Mouse (Mus musculus): ENCODE results near the gene 4930519G04Rik. TPM values are rescaled to one million over a fixed set of nuclear protein-coding genes. Genes with fewer than 3 reads are reported as not detected.
"Not testable (repeated sequence)": the region's sequence is repeated elsewhere in the genome, so short reads cannot be mapped to it uniquely, and the experiment has no call there.

4930519G04Rik gene
- polyA plus RNA-seq (2014; fragmentation: Nextera tagmentation; extraction: Ambion mirVana): not detected in 2 replicates

DNA sequence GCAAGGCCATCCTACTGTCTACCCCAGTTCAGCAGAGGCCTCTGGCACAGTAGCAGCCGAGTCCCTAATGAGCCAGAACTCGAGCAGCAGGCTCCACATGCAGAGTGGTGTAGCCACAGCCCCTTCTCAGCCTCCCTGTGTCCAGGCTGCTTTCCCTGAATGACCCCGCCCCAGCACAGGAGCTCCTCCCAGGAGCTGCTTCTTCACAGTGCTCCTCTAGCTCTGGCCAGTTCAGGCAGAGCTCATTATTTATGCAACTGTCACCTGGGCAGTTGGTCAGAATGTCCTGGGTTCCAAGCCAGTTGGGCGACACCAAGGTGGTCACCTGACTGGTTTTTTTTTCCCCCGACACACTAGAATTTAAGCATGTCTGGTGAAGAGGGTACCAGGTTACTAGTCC, at the start of gene 4930519G04Rik:
4930519G04Rik (plus strand) TSS at position 301 of the 400 bp plus-strand sequence.
- not testable (repeated sequence) for H3K27me3 ChIP-seq (ENCODE audit: control insufficient read depth, insufficient read depth, low read length); H3K27ac ChIP-seq; H3K9ac ChIP-seq; ATAC-seq (ENCODE audit: low FRiP score); H3K4me1 ChIP-seq (replicated peaks; ENCODE audit: control insufficient read depth, insufficient read depth, low read length); DNase-seq (ENCODE audit: low spot score); H3K36me3 ChIP-seq (replicated peaks; ENCODE audit: control insufficient read depth, insufficient read depth); H3K4me2 ChIP-seq (replicated peaks); H3K4me3 ChIP-seq (replicated peaks; ENCODE audit: low read length); H3K9me3 ChIP-seq (ENCODE audit: control insufficient read depth, low read length)
- 85% methylated on average over 3 of the region's 5 CpGs for WGBS

DNA sequence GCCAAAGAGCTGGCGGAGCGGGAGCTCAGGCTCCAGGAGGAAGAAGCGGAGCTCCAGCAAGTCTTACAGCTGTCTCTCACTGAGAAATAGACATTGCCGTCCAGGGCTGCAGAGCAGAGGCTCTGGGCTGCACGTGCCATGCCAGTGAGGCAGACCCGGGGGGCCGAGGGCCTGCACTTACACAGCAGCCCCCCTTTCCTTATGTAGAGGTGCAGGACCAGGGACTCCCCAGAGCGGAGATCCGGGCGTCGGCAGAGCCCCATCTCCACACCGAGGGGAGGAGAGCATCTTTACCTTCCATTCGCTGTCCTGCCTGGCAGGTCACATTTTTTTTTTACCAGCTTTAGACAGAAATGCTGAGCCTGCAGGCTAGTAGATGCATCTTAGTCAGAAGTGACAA, 49.1 kb upstream of the 4930519G04Rik start:
- Histone ChIP-seq H3K36me3 (replicated peaks; ENCODE audit: control insufficient read depth, insufficient read depth) (peaks cover 99% of the 10 kb centered on the region), H3K4me2 (replicated peaks) (no peak overlapping the region), H3K4me3 (replicated peaks; ENCODE audit: low read length) (no peak overlapping the region), H3K27me3 (ENCODE audit: control insufficient read depth, insufficient read depth, low read length) (no peaks in the 10 kb centered on the region), H3K27ac (no peak overlapping the region), H3K9ac (no peak overlapping the region), H3K4me1 (replicated peaks; ENCODE audit: control insufficient read depth, insufficient read depth, low read length) (no peaks in the 10 kb centered on the region; the same call in 1 of the 2 replicates), H3K9me3 (ENCODE audit: control insufficient read depth, low read length) (no peaks in the 10 kb centered on the region)
- 77% methylated on average over 13 of the region's 13 CpGs for WGBS
- ATAC-seq (ENCODE audit: low FRiP score) (no peak), DNase-seq (ENCODE audit: low spot score) (no peak)

DNA sequence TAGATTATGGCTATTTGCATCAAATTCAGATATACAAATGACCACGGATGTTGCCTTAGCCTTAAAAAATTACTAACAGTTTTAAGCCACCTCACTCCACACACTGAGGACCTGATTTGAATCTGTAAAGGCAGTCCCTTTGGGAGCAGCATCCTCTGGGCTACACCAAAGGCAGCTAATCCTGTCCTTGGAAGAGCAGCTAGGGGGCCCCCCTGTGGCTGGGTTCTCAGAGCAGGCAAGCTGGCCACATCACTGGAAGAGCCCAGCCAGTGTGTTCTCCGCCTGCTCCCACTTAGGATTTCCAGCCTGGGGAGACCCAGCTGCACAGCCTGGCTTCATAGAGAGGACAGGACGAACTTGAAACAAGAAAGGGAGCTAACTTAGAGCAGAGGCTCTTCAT, 48.5 kb upstream of the 4930519G04Rik start:
- Histone ChIP-seq H3K36me3 (replicated peaks; ENCODE audit: control insufficient read depth, insufficient read depth) (peaks cover 99% of the 10 kb centered on the region), H3K9ac (no peak overlapping the region), H3K4me3 (replicated peaks; ENCODE audit: low read length) (no peak overlapping the region), H3K27me3 (ENCODE audit: control insufficient read depth, insufficient read depth, low read length) (no peaks in the 10 kb centered on the region), H3K27ac (no peak overlapping the region), H3K4me1 (replicated peaks; ENCODE audit: control insufficient read depth, insufficient read depth, low read length) (no peaks in the 10 kb centered on the region; the same call in 1 of the 2 replicates), H3K4me2 (replicated peaks) (no peak overlapping the region), H3K9me3 (ENCODE audit: control insufficient read depth, low read length) (no peaks in the 10 kb centered on the region)
- WGBS: 32% methylated on average over 3 of the region's 3 CpGs
- ATAC-seq (ENCODE audit: low FRiP score) (no peak), DNase-seq (ENCODE audit: low spot score) (no peak)

DNA sequence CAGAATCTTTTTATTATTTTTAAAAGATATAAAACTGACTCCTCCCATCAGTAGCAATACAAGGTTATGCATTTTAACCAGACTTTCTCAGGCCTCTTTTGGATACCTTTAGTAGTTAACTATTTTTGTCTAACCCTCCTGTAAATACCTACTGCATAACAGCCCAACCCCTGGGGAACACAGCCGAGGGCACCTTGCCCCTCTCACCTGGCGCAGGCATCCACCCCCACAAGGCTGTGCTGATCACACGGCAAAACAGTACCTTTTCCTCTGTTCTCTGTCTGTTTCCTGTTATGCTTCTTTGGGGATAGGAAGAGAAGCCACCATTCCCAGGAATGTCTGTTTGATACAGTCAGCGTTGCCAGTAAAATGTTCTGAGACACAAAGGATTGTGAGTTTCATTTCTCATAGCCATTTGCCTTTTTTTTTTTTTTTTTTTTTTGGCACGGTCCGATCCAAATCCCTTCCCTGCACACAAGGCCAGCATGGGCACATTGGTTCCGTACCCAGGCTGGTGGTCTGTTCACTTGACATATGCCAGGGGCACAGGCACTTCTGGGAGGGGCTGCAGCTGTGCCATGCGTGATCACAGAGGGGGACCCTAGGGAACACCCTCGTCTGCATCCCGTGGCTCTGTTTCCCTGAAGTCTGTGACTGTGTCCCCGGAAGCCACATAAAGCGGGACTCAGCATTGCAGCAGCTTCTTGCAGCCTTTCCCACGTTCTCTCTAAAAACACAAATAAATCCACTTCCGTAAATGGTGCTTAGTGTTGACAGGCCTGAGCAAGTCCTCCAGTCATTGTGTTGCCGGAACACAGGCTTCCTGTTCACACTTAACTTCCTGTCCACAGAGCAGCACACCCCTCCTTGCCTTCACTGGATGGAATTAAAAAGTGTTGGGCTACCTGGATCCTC, 47.8 kb upstream of the 4930519G04Rik start:
- ATAC-seq (ENCODE audit: low FRiP score): no peak
- H3K9ac ChIP-seq: no peak overlapping the region
- 66% methylated on average over 15 of the region's 15 CpGs for WGBS
- no peaks in the 10 kb centered on the region; the same call in 1 of the 2 replicates for H3K4me1 ChIP-seq (replicated peaks; ENCODE audit: control insufficient read depth, insufficient read depth, low read length)
- DNase-seq (ENCODE audit: low spot score): no peak
- H3K4me2 ChIP-seq (replicated peaks): no peak overlapping the region
- no peak overlapping the region for H3K4me3 ChIP-seq (replicated peaks; ENCODE audit: low read length)
- no peak overlapping the region for H3K27ac ChIP-seq
- H3K9me3 ChIP-seq (ENCODE audit: control insufficient read depth, low read length): no peaks in the 10 kb centered on the region
- H3K36me3 ChIP-seq (replicated peaks; ENCODE audit: control insufficient read depth, insufficient read depth): peaks cover 99% of the 10 kb centered on the region
- H3K27me3 ChIP-seq (ENCODE audit: control insufficient read depth, insufficient read depth, low read length): no peaks in the 10 kb centered on the region

DNA sequence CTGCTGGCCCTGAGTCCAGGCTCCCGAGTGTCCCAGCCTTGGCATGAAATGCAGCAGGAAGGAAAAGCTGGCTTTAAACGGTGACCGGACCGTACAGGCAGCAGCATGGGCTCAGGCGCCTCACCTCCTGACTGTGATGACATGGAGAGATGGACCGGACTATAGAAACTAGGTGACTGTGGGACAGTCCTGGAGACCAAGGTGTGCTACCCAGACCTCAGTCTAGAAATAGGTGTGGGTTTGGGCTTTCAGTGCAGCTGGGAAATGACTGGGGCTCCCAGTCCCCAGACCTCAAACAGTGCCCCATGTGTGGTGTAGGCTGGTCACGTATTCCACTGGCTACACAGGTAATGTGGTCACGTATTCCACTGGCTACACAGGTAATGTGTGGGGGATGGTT, 46.8 kb upstream of the 4930519G04Rik start:
- 84% methylated on average over 8 of the region's 8 CpGs for WGBS
- Histone ChIP-seq H3K36me3 (replicated peaks; ENCODE audit: control insufficient read depth, insufficient read depth) (peaks cover 92% of the 10 kb centered on the region), H3K27ac (no peak overlapping the region)

DNA sequence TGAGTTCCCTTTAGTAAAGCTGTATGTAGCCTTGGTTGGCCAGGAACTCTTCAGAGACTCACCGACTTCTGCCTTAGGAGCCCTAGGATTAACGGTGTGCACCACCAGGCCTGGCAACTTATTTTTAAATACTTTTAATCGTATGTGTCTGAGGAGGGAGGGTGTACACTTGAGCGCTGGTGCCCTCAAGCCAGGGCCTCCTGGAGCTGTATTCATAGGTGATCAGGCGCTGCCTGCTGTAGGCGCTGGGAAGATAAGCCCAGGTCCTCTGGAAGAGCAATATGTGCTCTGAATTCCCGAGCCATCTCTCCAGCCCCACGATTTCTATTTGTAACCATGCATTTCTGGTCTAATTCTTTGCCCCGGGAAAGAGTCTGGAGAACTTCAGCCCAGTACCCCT, 46.4 kb upstream of the 4930519G04Rik start:
- Histone ChIP-seq H3K4me2 (replicated peaks) (no peak overlapping the region), H3K9me3 (ENCODE audit: control insufficient read depth, low read length) (no peaks in the 10 kb centered on the region), H3K4me3 (replicated peaks; ENCODE audit: low read length) (no peak overlapping the region), H3K36me3 (replicated peaks; ENCODE audit: control insufficient read depth, insufficient read depth) (peaks cover 88% of the 10 kb centered on the region), H3K27ac (no peak overlapping the region), H3K4me1 (replicated peaks; ENCODE audit: control insufficient read depth, insufficient read depth, low read length) (peaks cover 7% of the 10 kb centered on the region; the same call in 1 of the 2 replicates), H3K9ac (no peak overlapping the region), H3K27me3 (ENCODE audit: control insufficient read depth, insufficient read depth, low read length) (no peaks in the 10 kb centered on the region)
- DNase-seq (ENCODE audit: low spot score) (no peak), ATAC-seq (ENCODE audit: low FRiP score) (no peak)
- WGBS: 46% methylated on average over 9 of the region's 9 CpGs

More for the DNA sequence above, 46.8 kb upstream of the 4930519G04Rik start:
- Histone ChIP-seq H3K4me2 (replicated peaks) (no peak overlapping the region), H3K4me3 (replicated peaks; ENCODE audit: low read length) (no peak overlapping the region), H3K9me3 (ENCODE audit: control insufficient read depth, low read length) (no peaks in the 10 kb centered on the region), H3K27me3 (ENCODE audit: control insufficient read depth, insufficient read depth, low read length) (no peaks in the 10 kb centered on the region), H3K4me1 (replicated peaks; ENCODE audit: control insufficient read depth, insufficient read depth, low read length) (peaks cover 3% of the 10 kb centered on the region; the same call in 1 of the 2 replicates), H3K9ac (no peak overlapping the region)
- no peak for DNase-seq (ENCODE audit: low spot score)
- ATAC-seq (ENCODE audit: low FRiP score): no peak

DNA sequence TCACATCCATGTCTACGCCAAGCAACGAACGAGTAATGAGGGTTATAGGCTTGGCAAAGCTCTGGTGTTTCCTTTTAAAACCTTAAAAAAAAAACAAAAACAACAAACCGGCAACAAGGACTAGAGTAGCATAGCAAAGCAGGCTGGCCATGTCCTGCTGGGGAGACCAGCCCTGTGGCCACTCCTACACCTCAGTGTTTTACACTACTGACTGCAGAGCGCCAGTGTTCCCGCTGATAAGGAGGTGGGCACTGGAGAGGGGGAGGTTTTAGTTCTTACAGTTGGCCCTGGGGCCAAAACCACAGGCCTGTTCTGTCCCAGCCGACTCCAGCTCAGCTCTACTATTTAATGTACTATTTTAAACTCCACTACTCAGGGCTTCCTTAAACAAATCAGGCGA, 46.0 kb upstream of the 4930519G04Rik start:
- WGBS: 28% methylated on average over 8 of the region's 8 CpGs
- H3K36me3 ChIP-seq (replicated peaks; ENCODE audit: control insufficient read depth, insufficient read depth): peaks cover 84% of the 10 kb centered on the region

DNA sequence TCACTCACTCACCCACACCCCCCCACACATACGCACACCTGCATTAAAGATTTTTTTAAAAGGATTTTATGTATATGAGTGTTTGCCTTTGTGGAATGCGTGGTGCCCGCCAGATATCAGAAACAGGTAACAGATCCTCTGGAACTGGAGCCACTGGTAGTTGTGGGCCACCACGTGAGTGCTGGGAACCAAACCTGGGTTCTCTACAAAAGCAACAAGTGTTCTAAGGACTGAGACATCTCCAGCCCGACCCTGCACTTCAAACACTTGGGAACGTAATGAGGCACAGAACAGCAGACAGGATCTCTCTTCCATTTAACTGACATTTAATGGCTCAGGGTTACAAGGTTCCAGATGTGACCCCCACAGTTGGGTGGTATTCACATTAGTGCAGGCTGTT, 45.6 kb upstream of the 4930519G04Rik start:
- peaks cover 80% of the 10 kb centered on the region for H3K36me3 ChIP-seq (replicated peaks; ENCODE audit: control insufficient read depth, insufficient read depth)
- H3K27me3 ChIP-seq (ENCODE audit: control insufficient read depth, insufficient read depth, low read length): no peaks in the 10 kb centered on the region
- 70% methylated on average over 6 of the region's 6 CpGs for whole genome bisulfite sequencing
- no peaks in the 10 kb centered on the region for H3K9me3 ChIP-seq (ENCODE audit: control insufficient read depth, low read length)
- peaks cover 16% of the 10 kb centered on the region; the same call in 1 of the 2 replicates for H3K4me1 ChIP-seq (replicated peaks; ENCODE audit: control insufficient read depth, insufficient read depth, low read length)
- no peak overlapping the region for H3K27ac ChIP-seq
- no peak for DNase-seq (ENCODE audit: low spot score)
- no peak overlapping the region for H3K4me3 ChIP-seq (replicated peaks; ENCODE audit: low read length)
- H3K4me2 ChIP-seq (replicated peaks): no peak overlapping the region
- ATAC-seq (ENCODE audit: low FRiP score): no peak
- no peak overlapping the region for H3K9ac ChIP-seq

More for the DNA sequence above, 46.0 kb upstream of the 4930519G04Rik start:
- Histone ChIP-seq H3K27me3 (ENCODE audit: control insufficient read depth, insufficient read depth, low read length) (no peaks in the 10 kb centered on the region), H3K9me3 (ENCODE audit: control insufficient read depth, low read length) (no peaks in the 10 kb centered on the region), H3K4me2 (replicated peaks) (no peak overlapping the region), H3K4me3 (replicated peaks; ENCODE audit: low read length) (no peak overlapping the region), H3K27ac (no peak overlapping the region), H3K4me1 (replicated peaks; ENCODE audit: control insufficient read depth, insufficient read depth, low read length) (peaks cover 12% of the 10 kb centered on the region; the same call in 1 of the 2 replicates), H3K9ac (no peak overlapping the region)
- DNase-seq (ENCODE audit: low spot score) (no peak), ATAC-seq (ENCODE audit: low FRiP score) (no peak)

DNA sequence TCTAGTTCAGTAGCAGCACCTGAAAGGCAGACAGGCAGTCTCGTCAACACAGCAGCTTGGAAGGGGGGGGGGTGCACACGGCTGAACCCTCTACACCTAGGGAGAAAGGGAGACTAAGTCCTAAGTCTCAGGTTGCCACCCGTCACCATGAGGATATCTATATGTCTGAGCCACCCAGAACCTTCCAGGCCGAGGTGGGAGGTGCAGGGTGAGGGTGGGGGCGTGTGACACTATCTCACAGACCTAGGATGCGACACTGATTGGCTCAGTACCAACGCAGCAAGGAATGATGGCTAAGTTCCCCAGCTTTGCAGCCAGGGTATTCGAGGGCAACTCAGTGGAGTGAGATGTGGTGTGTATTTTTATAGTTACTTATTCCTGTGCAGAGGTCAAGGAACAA, 45.1 kb upstream of the 4930519G04Rik start:
- H3K4me2 ChIP-seq (replicated peaks): no peak overlapping the region
- H3K9me3 ChIP-seq (ENCODE audit: control insufficient read depth, low read length): no peaks in the 10 kb centered on the region
- 88% methylated on average over 8 of the region's 8 CpGs for WGBS
- no peaks in the 10 kb centered on the region for H3K27me3 ChIP-seq (ENCODE audit: control insufficient read depth, insufficient read depth, low read length)
- peaks cover 75% of the 10 kb centered on the region for H3K36me3 ChIP-seq (replicated peaks; ENCODE audit: control insufficient read depth, insufficient read depth)
- H3K4me1 ChIP-seq (replicated peaks; ENCODE audit: control insufficient read depth, insufficient read depth, low read length): peaks cover 17% of the 10 kb centered on the region; the same call in 1 of the 2 replicates
- H3K9ac ChIP-seq: no peak overlapping the region
- ATAC-seq (ENCODE audit: low FRiP score): no peak
- no peak overlapping the region for H3K4me3 ChIP-seq (replicated peaks; ENCODE audit: low read length)
- no peak overlapping the region for H3K27ac ChIP-seq
- DNase-seq (ENCODE audit: low spot score): no peak

Data from hindbrain, embryonic 14.5 days (tissue).